Mouse (Mus musculus) megakaryocyte, embryonic 14.5 days (primary cell): ENCODE measurements at regions not wholly inside any gene's neighbourhood (a gene's known extent, or its start where the extent isn't known, plus 50 kb on each side); places are given as distances from the start of the nearest gene placed in this dataset.

Experiments
- FLI1 ChIP-seq: IDR thresholded peaks from 2 replicates; pipeline ENCODE4 v1.6.1; 2012; ENCODE audit warnings: low read length, inconsistent platforms, mixed read lengths
- GATA1 ChIP-seq: IDR thresholded peaks from 3 replicates; pipeline ENCODE4 v1.6.1; 2012; ENCODE audit warnings: mixed read lengths, low read length, inconsistent platforms, borderline replicate concordance

GRCm38 (mm10) chr3:21958595-21959286 is 117.7 kb upstream of the Tbl1xr1 start:
- TF ChIP-seq GATA1 (no peak), FLI1 (no peak)
